Mouse (Mus musculus) C2C12 (cell line): ENCODE results near the gene Prr13.

Experiments
- CEBPB ChIP-seq: IDR thresholded peaks from one replicate; pipeline ENCODE4 v1.6.1; 2011; ENCODE audit warnings: low read depth, mild to moderate bottlenecking, control low read depth, moderate library complexity
- CTCF ChIP-seq: IDR thresholded peaks from one replicate; pipeline ENCODE4 v1.5.1; 2011; ENCODE audit not compliant: control insufficient read depth, insufficient read depth, insufficient read length
- FOSL1 ChIP-seq: IDR thresholded peaks from one replicate; pipeline ENCODE4 v1.8.0; 2011; ENCODE audit warnings: mild to moderate bottlenecking, low read length; ENCODE audit not compliant: poor library complexity, insufficient read depth, severe bottlenecking
- USF1 ChIP-seq: IDR thresholded peaks from one replicate; pipeline ENCODE4 v1.6.1; 2011; ENCODE audit warnings: low read depth, mild to moderate bottlenecking, control low read depth, moderate library complexity

- no peak for TF ChIP-seq USF1
- no peak for TF ChIP-seq CTCF
- no peak for TF ChIP-seq CEBPB
- no peak for TF ChIP-seq FOSL1
These were observed 47.8 kb upstream of the Prr13 start for GRCm38 (mm10) chr15:102411077-102411476.
